Mouse (Mus musculus) spleen, adult 10 weeks (tissue): Measurements from ENCODE around the gene Rnf208. TPM values are rescaled to one million over a fixed set of nuclear protein-coding genes. Genes with fewer than 3 reads are reported as not detected.

Source experiments
- polyA plus RNA-seq: library from polyadenylated mRNA; stranded (reverse); fragments of 350-450 nt; fragmentation: Illumina TruSeq; extraction: RNeasy Lipid Tissue Mini Kit (QIAGEN cat#74804); gene quantifications from one replicate; pipeline ENCODE4 v1.2.3, GENCODE M21; 2015; ENCODE audit warnings: low replicate concordance; ENCODE audit not compliant: insufficient read depth

Rnf208 gene
- 0.18 TPM for polyA plus RNA-seq

GRCm38 (mm10) chr2:25242101-25242506, at the start of gene Rnf208, which contains the start of gene Cysrt1:
Rnf208 (plus strand) TSS chr2:25242255.
Cysrt1 (minus strand) TSS chr2:25242452.

GRCm38 (mm10) chr2:25196172-25196954, 45.7 kb upstream of the Rnf208 start, which contains the start of gene Tor4a:
Tor4a (minus strand) TSS chr2:25196886.

GRCm38 (mm10) chr2:25211121-25211670, 30.9 kb upstream of the Rnf208 start, which contains the start of gene Nelfb:
Nelfb (minus strand) TSS chr2:25211489.

GRCm38 (mm10) chr2:25214444-25214843, 27.6 kb upstream of the Rnf208 start, which contains the start of gene Stpg3:
Stpg3 (minus strand) TSS chr2:25214637.

GRCm38 (mm10) chr2:25218445-25218844, 23.6 kb upstream of the Rnf208 start, which contains the start of gene Fam166a:
Fam166a (plus strand) TSS chr2:25218745.

GRCm38 (mm10) chr2:25224492-25224765, 17.6 kb upstream of the Rnf208 start, which contains the start of gene Tubb4b:
Tubb4b (minus strand) TSS chr2:25224702.

GRCm38 (mm10) chr2:25234050-25234449, 8.0 kb upstream of the Rnf208 start, which contains the start of gene Slc34a3:
Slc34a3 (minus strand) TSS chr2:25234364.

GRCm38 (mm10) chr2:25236614-25237013, 5.4 kb upstream of the Rnf208 start, which contains the start of gene Rnf224:
Rnf224 (minus strand) TSS chr2:25236787.

GRCm38 (mm10) chr2:25246183-25247072, 4.4 kb downstream of the Rnf208 start, which contains the start of gene AL732309.1:
AL732309.1 (minus strand) TSS chr2:25246863.

GRCm38 (mm10) chr2:25255284-25255779, 13.3 kb downstream of the Rnf208 start, which contains the start of gene Tmem203:
Tmem203 (plus strand) TSS chr2:25255439.

GRCm38 (mm10) chr2:25262291-25262767, 20.3 kb downstream of the Rnf208 start, which contains the start of gene Tprn:
Tprn (plus strand) TSS chr2:25262618.

GRCm38 (mm10) chr2:25271827-25272511, 29.9 kb downstream of the Rnf208 start, which contains the start of the genes Ssna1 and Anapc2:
Ssna1 (minus strand) TSS chr2:25272438.
Anapc2 (plus strand) TSS chr2:25272478.

GRCm38 (mm10) chr2:25287927-25288649, 46.0 kb downstream of the Rnf208 start, which contains the start of gene Tmem210:
Tmem210 (plus strand) TSS chr2:25288145.

GRCm38 (mm10) chr2:25289651-25290050, 47.6 kb downstream of the Rnf208 start, which contains the start of gene Lrrc26:
Lrrc26 (plus strand) TSS chr2:25289915.

Other genes with a start within 250 kb of the Rnf208 start
- 15.8 TPM for gene Nsmf, start 187.9 kb upstream of the Rnf208 start, polyA plus RNA-seq
- not detected for gene Entpd8, start 162.0 kb upstream of the Rnf208 start, polyA plus RNA-seq
- not detected for gene Noxa1, start 147.1 kb upstream of the Rnf208 start, polyA plus RNA-seq
- gene Nrarp, start 61.5 kb upstream of the Rnf208 start, polyA plus RNA-seq: 4.6 TPM
- 31.7 TPM for gene Tor4a, start 45.4 kb upstream of the Rnf208 start, polyA plus RNA-seq
- gene Nelfb, start 30.8 kb upstream of the Rnf208 start, polyA plus RNA-seq: 52.5 TPM
- gene Stpg3, start 27.6 kb upstream of the Rnf208 start, polyA plus RNA-seq: not detected
- gene Fam166a, start 23.5 kb upstream of the Rnf208 start, polyA plus RNA-seq: not detected
- 108 TPM for gene Tubb4b, start 17.6 kb upstream of the Rnf208 start, polyA plus RNA-seq
- not detected for gene Slc34a3, start 7.9 kb upstream of the Rnf208 start, polyA plus RNA-seq
- not detected for gene Rnf224, start 5.5 kb upstream of the Rnf208 start, polyA plus RNA-seq
- not detected for gene Cysrt1, start 197 bp downstream of the Rnf208 start, polyA plus RNA-seq
- 8.7 TPM for gene AL732309.1, start 4.6 kb downstream of the Rnf208 start, polyA plus RNA-seq
- 3.6 TPM for gene Tmem203, start 13.2 kb downstream of the Rnf208 start, polyA plus RNA-seq
- gene Tprn, start 20.4 kb downstream of the Rnf208 start, polyA plus RNA-seq: 5.7 TPM
- gene Ssna1, start 30.2 kb downstream of the Rnf208 start, polyA plus RNA-seq: 30.6 TPM
- 58.0 TPM for gene Anapc2, start 30.2 kb downstream of the Rnf208 start, polyA plus RNA-seq
- not detected for gene Tmem210, start 45.9 kb downstream of the Rnf208 start, polyA plus RNA-seq
- gene Lrrc26, start 47.7 kb downstream of the Rnf208 start, polyA plus RNA-seq: not detected
- gene Grin1, start 76.9 kb downstream of the Rnf208 start, polyA plus RNA-seq: not detected
- 62.7 TPM for gene Man1b1, start 90.1 kb downstream of the Rnf208 start, polyA plus RNA-seq
- 30.6 TPM for gene Dpp7, start 114.1 kb downstream of the Rnf208 start, polyA plus RNA-seq
- 14.4 TPM for gene Uap1l1, start 123.4 kb downstream of the Rnf208 start, polyA plus RNA-seq
- gene Sapcd2, start 130.1 kb downstream of the Rnf208 start, polyA plus RNA-seq: 0.75 TPM
- 1.2 TPM for gene Entpd2, start 153.6 kb downstream of the Rnf208 start, polyA plus RNA-seq
- 12.1 TPM for gene Npdc1, start 157.1 kb downstream of the Rnf208 start, polyA plus RNA-seq
- gene Fut7, start 181.0 kb downstream of the Rnf208 start, polyA plus RNA-seq: 1.4 TPM
- gene Abca2, start 186.4 kb downstream of the Rnf208 start, polyA plus RNA-seq: 17.7 TPM
- not detected for gene Clic3, start 214.6 kb downstream of the Rnf208 start, polyA plus RNA-seq
- 33.9 TPM for gene Paxx, start 218.8 kb downstream of the Rnf208 start, polyA plus RNA-seq
- gene Ptgds, start 227.8 kb downstream of the Rnf208 start, polyA plus RNA-seq: not detected